Mouse (Mus musculus) lung, embryonic 16.5 days (tissue): ENCODE measurements around the gene Spryd4. TPM values are rescaled to one million over a fixed set of nuclear protein-coding genes. Genes with fewer than 3 reads are reported as not detected.
A peak's percentile ranks its signal among the peaks of the same experiment; 100 is the strongest.
"Not testable (repeated sequence)": the region's sequence is repeated elsewhere in the genome, so short reads cannot be mapped to it uniquely, and the experiment has no call there.

Source experiments
- ATAC-seq: fragments of 200-750 bp; cut with Nextera tagmentation; 2 replicates; pipeline ENCODE4 v1.8.0; 2017; ENCODE audit warnings: low read depth, mild to moderate bottlenecking, moderate library complexity
- H3K27ac ChIP-seq: fragments of 300-500 bp; sonication (generic); 2 replicates; pipeline ENCODE4 v1.5.1; 2014; ENCODE audit warnings: mild to moderate bottlenecking, control low read depth, low read length
- H3K27me3 ChIP-seq: fragments of 300-500 bp; sonication (generic); 2 replicates; pipeline ENCODE4 v1.6.1; 2014; ENCODE audit warnings: low read depth, low read length, mixed read lengths; ENCODE audit not compliant: control insufficient read depth, insufficient read depth
- H3K36me3 ChIP-seq: fragments of 300-500 bp; sonication (generic); 2 replicates; pipeline ENCODE4 v1.6.1; 2014; ENCODE audit warnings: low read length; ENCODE audit not compliant: control insufficient read depth, insufficient read depth
- H3K4me1 ChIP-seq: fragments of 300-500 bp; sonication (generic); replicated peaks from 2 replicates; pipeline ENCODE4 v1.6.1; 2014; ENCODE audit warnings: low read length, mixed read lengths; ENCODE audit not compliant: control insufficient read depth, insufficient read depth
- H3K4me2 ChIP-seq: fragments of 300-500 bp; sonication (generic); 2 replicates; pipeline ENCODE4 v1.6.1; 2014; ENCODE audit warnings: low read depth, low read length, control low read depth
- H3K4me3 ChIP-seq: fragments of 300-500 bp; sonication (generic); 2 replicates; pipeline ENCODE4 v1.5.1; 2014; ENCODE audit warnings: mild to moderate bottlenecking, low read length, control low read depth
- H3K9ac ChIP-seq: fragments of 300-500 bp; sonication (generic); 2 replicates; pipeline ENCODE4 v1.6.1; 2014; ENCODE audit warnings: low read length, control low read depth
- H3K9me3 ChIP-seq: fragments of 300-500 bp; sonication (generic); 2 replicates; pipeline ENCODE4 v1.6.1; 2016; ENCODE audit warnings: low read length; ENCODE audit not compliant: control insufficient read depth
- WGBS: fragments of 180-500 bp; shearing (Covaris S2); extraction: QIAGEN DNeasy Blood & Tissue Kit; methylation state at CpG from one replicate; pipeline ENCODE4 v1.1.7; 2014; 5-methylcytosine and 5-hydroxymethylcytosine counted together
- polyA plus RNA-seq: library from polyadenylated mRNA; unstranded; fragments of >200 nt; fragmentation: Nextera tagmentation; extraction: Ambion mirVana; gene quantifications from 2 replicates; pipeline ENCODE4 v1.2.1, GENCODE M21; 2015

Gene Spryd4
- polyA plus RNA-seq, 1 experiment from 2014 or later, result 24.5 TPM

DNA sequence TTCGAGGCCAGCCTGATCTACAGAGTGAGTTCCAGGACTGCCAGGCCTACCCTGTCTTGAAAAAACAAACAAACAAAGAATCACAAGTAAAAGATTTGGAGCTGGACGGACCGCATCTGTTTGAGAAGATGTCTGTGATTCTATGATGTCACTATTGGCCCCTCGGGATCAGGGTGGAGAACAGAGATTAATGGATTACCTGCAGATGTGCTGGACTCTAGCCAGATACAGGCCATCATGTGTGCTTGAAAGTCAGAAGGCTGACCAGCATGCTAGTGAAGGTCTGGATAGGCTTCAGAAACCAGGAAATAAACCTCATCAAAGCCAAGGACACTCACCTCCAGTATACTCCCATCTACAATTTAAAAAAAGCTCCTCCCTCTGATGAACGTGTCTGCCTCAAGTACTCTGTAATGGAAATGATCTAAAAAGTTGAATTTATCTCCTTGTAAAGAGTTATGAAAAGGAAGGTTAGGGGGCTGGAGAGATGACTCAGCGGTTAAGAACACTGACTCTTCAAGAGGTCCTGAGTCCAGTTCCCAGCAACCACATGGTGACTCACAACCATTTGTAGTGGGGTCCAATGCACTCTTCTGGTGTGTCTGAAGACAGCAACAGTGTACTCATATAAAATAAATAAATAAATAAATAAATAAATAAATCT is 26.2 kb downstream of the Spryd4 start:
- no peaks in the 10 kb centered on the region for H3K9me3 ChIP-seq
- no peaks in the 10 kb centered on the region for H3K4me1 ChIP-seq
- peak; percentile 42; the same call in 1 of the 2 replicates for ATAC-seq
- 59% methylated on average over 6 of the region's 6 CpGs for WGBS
- H3K4me2 ChIP-seq, result no peak overlapping the region
- H3K4me3 ChIP-seq, result no peak overlapping the region
- no peaks in the 10 kb centered on the region for H3K27me3 ChIP-seq
- H3K36me3 ChIP-seq, result no peaks in the 10 kb centered on the region
- H3K9ac ChIP-seq, result no peak overlapping the region
- H3K27ac ChIP-seq, result no peak overlapping the region

DNA sequence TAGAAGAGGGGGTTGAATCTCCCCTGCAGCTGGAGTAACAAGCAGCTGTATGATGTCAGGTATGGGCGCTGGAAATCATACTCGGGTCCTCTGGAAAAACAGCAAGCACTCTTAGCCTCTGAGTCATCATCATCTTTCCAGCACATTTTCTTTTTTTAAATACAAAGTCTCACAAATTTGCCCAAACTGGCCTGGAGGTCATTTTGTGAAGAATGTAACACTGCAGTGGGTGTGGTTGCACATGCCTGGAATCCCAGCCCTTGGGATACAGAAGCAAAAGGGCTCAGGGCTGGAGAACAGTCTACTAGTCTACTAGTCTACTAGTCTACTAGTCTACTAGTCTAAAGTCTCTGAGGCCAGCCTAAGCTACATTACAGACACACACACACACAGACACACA is 27.3 kb downstream of the Spryd4 start:
- H3K36me3 ChIP-seq, result no peaks in the 10 kb centered on the region
- peaks cover 2% of the 10 kb centered on the region; the same call in 1 of the 2 replicates for H3K4me1 ChIP-seq
- WGBS, result 70% methylated on average over 2 of the region's 2 CpGs
- no peak overlapping the region for H3K4me2 ChIP-seq
- no peak overlapping the region for H3K4me3 ChIP-seq
- H3K9ac ChIP-seq, result no peak overlapping the region
- no peak overlapping the region for H3K27ac ChIP-seq
- H3K27me3 ChIP-seq, result no peaks in the 10 kb centered on the region
- ATAC-seq, result no peak
- no peaks in the 10 kb centered on the region for H3K9me3 ChIP-seq

- Histone ChIP-seq H3K4me3 (peak within 1 kb of the TSS; percentile 35), H3K4me2 (peak within 1 kb of the TSS; percentile 44), H3K9ac (peak within 1 kb of the TSS; percentile 53), H3K4me1 (peaks cover 14% of the 10 kb centered on the region), H3K36me3 (no peaks in the 10 kb centered on the region), H3K27ac (peak within 1 kb of the TSS; percentile 76), H3K27me3 (no peaks in the 10 kb centered on the region), H3K9me3 (no peaks in the 10 kb centered on the region)
- peak; percentile 42 for ATAC-seq
- WGBS, result 2% methylated on average over 6 of the region's 6 CpGs
Observed at GRCm38 (mm10) chr10:128179989-128180388, 31.6 kb downstream of the Spryd4 start, which contains the start of gene Rbms2. TSS of gene Rbms2 (minus strand) at chr10:128180297.

- no peak overlapping the region for H3K4me3 ChIP-seq
- H3K27ac ChIP-seq, result no peak overlapping the region
- H3K4me2 ChIP-seq, result no peak overlapping the region
- ATAC-seq, result no peak
- no peaks in the 10 kb centered on the region for H3K9me3 ChIP-seq
- H3K4me1 ChIP-seq, result peaks cover 22% of the 10 kb centered on the region
- no peaks in the 10 kb centered on the region for H3K27me3 ChIP-seq
- 88% methylated on average over 4 of the region's 4 CpGs for WGBS
- H3K36me3 ChIP-seq, result no peaks in the 10 kb centered on the region
- no peak overlapping the region for H3K9ac ChIP-seq
Observed at GRCm38 (mm10) chr10:128177316-128177715, 34.3 kb downstream of the Spryd4 start.

DNA sequence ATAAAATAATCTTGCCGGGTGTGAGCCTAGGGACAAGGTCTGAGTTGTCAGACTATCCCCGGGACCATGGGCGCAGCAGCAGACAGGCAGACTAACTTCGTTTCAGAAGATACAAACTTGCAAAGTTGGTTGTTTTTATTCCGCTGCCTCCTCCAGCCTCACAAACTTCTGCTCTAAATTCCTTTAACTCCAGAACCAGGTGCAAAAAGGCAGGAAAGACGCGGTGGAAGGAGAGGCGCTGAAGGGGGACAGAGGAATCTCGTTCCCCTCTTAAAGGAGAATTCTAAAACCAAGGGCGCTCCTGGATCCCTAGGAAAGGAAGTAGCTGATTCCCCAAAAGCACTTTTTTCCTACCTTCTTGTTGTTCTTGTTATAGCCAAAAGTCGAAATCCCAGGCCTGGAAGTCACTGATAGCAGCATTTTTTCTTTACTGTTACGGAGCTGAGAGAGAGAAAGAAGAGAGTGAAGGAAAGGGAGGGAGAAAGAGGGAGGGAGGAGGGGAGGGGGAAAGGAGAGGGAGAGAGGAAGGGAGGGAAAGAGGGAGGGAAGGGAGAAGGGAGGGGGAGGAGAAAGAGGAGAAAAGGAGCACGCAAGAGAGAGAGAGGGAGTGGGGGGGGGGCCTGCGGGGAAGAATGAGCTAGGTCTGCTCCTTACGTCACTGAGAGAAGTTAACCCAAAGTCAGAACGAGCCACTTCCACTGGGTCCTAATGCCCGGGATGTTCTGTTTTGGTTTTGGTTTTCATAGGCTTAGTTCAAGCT is 35.4 kb downstream of the Spryd4 start:
- ATAC-seq, result peak; percentile 95
- H3K36me3 ChIP-seq, result no peaks in the 10 kb centered on the region
- peak overlapping the region; percentile 96 for H3K27ac ChIP-seq
- peak overlapping the region; percentile 67 for H3K4me3 ChIP-seq
- H3K9ac ChIP-seq, result peak overlapping the region; percentile 74
- no peaks in the 10 kb centered on the region for H3K9me3 ChIP-seq
- peaks cover 22% of the 10 kb centered on the region for H3K4me1 ChIP-seq
- H3K4me2 ChIP-seq, result peak overlapping the region; percentile 64
- H3K27me3 ChIP-seq, result no peaks in the 10 kb centered on the region
- under 1% methylated on average over 17 of the region's 17 CpGs for WGBS

GRCm38 (mm10) chr10:128175302-128175701 is 36.3 kb downstream of the Spryd4 start:
- H3K4me3 ChIP-seq, result peak overlapping the region; percentile 67
- 6% methylated on average over 3 of the region's 3 CpGs for WGBS
- H3K36me3 ChIP-seq, result no peaks in the 10 kb centered on the region
- no peaks in the 10 kb centered on the region for H3K27me3 ChIP-seq
- H3K4me1 ChIP-seq, result peaks cover 22% of the 10 kb centered on the region
- H3K27ac ChIP-seq, result peak overlapping the region; percentile 96
- peak overlapping the region; percentile 64 for H3K4me2 ChIP-seq
- H3K9ac ChIP-seq, result peak overlapping the region; percentile 74
- ATAC-seq, result 0 out of 2 replicates have a peak, but pooled peaks have one; percentile 13
- no peaks in the 10 kb centered on the region for H3K9me3 ChIP-seq

DNA sequence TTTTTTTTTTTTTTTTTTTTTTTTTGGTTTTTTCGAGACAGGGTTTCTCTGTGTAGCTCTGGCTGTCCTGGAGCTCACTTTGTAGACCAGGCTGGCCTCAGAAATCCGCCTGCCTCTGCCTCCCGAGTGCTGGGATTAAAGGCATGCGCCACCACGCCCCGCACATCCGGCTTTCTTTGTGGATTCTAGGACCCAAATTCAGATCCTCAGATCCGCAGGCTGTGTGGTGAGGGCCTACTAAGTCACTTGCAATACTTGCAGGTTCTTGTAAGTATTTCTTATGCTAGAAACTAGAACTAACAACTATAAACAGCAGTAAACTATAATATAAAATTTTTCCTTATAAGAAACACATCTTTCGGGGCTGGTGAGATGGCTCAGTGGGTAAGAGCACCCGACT is 40.3 kb downstream of the Spryd4 start:
- ATAC-seq, H3K27ac ChIP-seq, H3K4me2 ChIP-seq, H3K9me3 ChIP-seq, H3K36me3 ChIP-seq, H3K9ac ChIP-seq, H3K27me3 ChIP-seq, H3K4me3 ChIP-seq: not testable (repeated sequence)
- 96% methylated on average over 9 of the region's 10 CpGs for WGBS
- H3K4me1 ChIP-seq, result peaks cover 18% of the 10 kb centered on the region

DNA sequence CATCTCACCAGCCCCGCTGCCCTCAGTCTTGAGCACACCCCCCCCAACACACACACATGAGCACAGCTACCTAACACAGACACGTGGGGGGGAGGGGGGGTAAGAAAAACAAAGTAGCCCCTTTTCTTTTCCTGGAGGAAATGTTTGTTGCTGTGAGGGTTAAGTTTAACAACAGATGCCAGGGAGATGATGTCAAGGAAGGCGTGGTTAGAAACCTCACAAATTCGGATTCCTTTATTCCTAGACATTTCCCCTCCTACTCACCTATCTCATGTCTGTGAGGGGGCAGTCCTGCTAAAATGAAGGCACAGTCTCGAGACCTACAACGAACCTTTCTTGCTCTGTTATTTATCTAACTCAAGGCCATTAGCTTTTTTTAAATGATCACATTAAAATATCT is 44.5 kb downstream of the Spryd4 start:
- Histone ChIP-seq H3K9me3 (no peaks in the 10 kb centered on the region), H3K4me2 (no peak overlapping the region), H3K36me3 (no peaks in the 10 kb centered on the region), H3K4me1 (peaks cover 7% of the 10 kb centered on the region; the same call in 1 of the 2 replicates), H3K27ac (peak overlapping the region; percentile 28), H3K27me3 (no peaks in the 10 kb centered on the region), H3K9ac (no peak overlapping the region; the same call in 1 of the 2 replicates), H3K4me3 (no peak overlapping the region)
- WGBS, result 39% methylated on average over 6 of the region's 6 CpGs
- ATAC-seq, result peak; percentile 31; the same call in 1 of the 2 replicates

DNA sequence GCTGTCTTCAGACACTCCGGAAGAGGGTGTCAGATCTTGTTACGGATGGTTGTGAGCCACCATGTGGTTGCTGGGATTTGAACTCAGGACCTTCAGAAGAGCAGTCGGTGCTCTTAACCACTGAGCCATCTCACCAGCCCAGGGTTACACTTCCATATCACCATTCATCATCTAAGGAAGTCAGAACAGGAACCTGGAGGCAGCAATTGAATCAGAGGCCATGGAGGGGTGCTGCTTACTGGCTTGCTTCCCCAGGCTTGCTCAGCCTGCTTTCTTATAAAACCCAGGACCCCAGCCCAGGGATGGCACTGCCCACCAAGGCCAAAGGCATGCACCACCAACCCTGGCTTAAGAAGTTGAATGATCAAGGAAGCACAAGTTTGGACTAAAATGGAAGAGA is 45.9 kb downstream of the Spryd4 start:
- H3K4me3 ChIP-seq, H3K9me3 ChIP-seq, H3K9ac ChIP-seq, H3K4me1 ChIP-seq, H3K27ac ChIP-seq, H3K4me2 ChIP-seq, ATAC-seq, H3K27me3 ChIP-seq, H3K36me3 ChIP-seq: not testable (repeated sequence)
- WGBS, result 83% methylated on average over 1 of the region's 3 CpGs
